Mouse (Mus musculus): ENCODE results near the gene Acrbp.

DNA sequence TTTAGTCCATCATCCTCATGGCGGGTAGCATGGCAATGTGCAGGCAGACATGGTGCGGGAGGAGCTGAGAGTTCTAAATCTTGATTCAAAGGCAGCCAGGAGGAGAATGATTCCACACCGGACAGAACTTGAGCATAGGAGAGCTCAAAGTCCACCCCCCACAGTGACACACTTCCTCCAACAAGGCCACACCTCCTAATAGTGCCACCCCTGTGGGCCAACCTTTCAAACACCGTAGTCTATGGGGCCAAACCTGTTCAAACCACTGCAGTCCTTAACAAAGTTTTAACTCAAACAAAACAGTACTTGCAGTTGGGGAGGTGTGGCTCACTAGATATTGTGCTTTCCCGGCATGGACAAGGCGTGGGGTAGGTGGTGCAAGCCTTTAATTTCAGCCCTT lies 14.4 kb downstream of the Acrbp start:
- TF ChIP-seq EP300 (IDR thresholded peaks at IDR 0.05; ENCODE audit: insufficient read depth, low read depth, low read length) = no peak
- no peak for TF ChIP-seq CTCF (IDR thresholded peaks at IDR 0.05)
- TF ChIP-seq POLR2A (IDR thresholded peaks at IDR 0.05; ENCODE audit: insufficient read depth, low read depth, low read length) = no peak
